Mouse (Mus musculus) spleen, adult 2 months (tissue): ENCODE data around the gene C130032M10Rik. TPM values are rescaled to one million over a fixed set of nuclear protein-coding genes. Genes with fewer than 3 reads are reported as not detected.

ENCODE experiments used
- DNase-seq, 2 experiments: peaks; one replicate each; pipeline versions ENCODE4 v3.0.0 to v3.0.0-alpha.2; 2012 to 2021; ENCODE audit warnings: low spot score in 2 of 2, low read depth in 1 of 2
- H3K27ac ChIP-seq: fragments of 200-500 bp; 2 replicates; pipeline ENCODE4 v1.5.1; 2012; ENCODE audit warnings: low read length, inconsistent platforms; ENCODE audit not compliant: insufficient read depth
- H3K27me3 ChIP-seq: fragments of 200-500 bp; 2 replicates; pipeline ENCODE4 v1.6.1; 2012; ENCODE audit warnings: mild to moderate bottlenecking, moderate library complexity, low read length, inconsistent platforms; ENCODE audit not compliant: control insufficient read depth, insufficient read depth
- H3K36me3 ChIP-seq: fragments of 200-500 bp; 2 replicates; pipeline ENCODE4 v1.6.1; 2012; ENCODE audit warnings: mild to moderate bottlenecking, low read length, inconsistent platforms; ENCODE audit not compliant: control insufficient read depth, insufficient read depth
- H3K4me1 ChIP-seq: fragments of 200-500 bp; 2 replicates; pipeline ENCODE4 v1.6.1; 2011; ENCODE audit warnings: inconsistent platforms; ENCODE audit not compliant: control insufficient read depth, insufficient read depth, insufficient read length
- H3K4me3 ChIP-seq: fragments of 200-500 bp; 2 replicates; pipeline ENCODE4 v1.5.1; 2011; ENCODE audit warnings: mild to moderate bottlenecking, inconsistent platforms; ENCODE audit not compliant: insufficient read depth, insufficient read length; ENCODE audit errors: extremely low read depth
- CTCF ChIP-seq: fragments of 200-500 bp; IDR thresholded peaks from 2 replicates; pipeline ENCODE4 v1.5.1; 2011; ENCODE audit warnings: mild to moderate bottlenecking, inconsistent platforms; ENCODE audit not compliant: insufficient read depth, insufficient read length, insufficient replicate concordance; ENCODE audit errors: extremely low read depth
- POLR2A ChIP-seq: fragments of 200-500 bp; IDR thresholded peaks from 2 replicates; pipeline ENCODE4 v1.6.1; 2011; ENCODE audit warnings: low read depth, low read length, inconsistent platforms
- WGBS: fragments of 180-500 bp; shearing (Covaris S2); methylation state at CpG from one replicate; pipeline ENCODE4 v1.1.7; 2018; 5-methylcytosine and 5-hydroxymethylcytosine counted together
- polyA plus RNA-seq: library from polyadenylated mRNA; depleted of rRNA; stranded (reverse); fragments of >200 nt; gene quantifications from 2 replicates; pipeline ENCODE4 v1.2.3, GENCODE M21; 2012

Gene C130032M10Rik
- polyA plus RNA-seq, 1 experiment: not detected

DNA sequence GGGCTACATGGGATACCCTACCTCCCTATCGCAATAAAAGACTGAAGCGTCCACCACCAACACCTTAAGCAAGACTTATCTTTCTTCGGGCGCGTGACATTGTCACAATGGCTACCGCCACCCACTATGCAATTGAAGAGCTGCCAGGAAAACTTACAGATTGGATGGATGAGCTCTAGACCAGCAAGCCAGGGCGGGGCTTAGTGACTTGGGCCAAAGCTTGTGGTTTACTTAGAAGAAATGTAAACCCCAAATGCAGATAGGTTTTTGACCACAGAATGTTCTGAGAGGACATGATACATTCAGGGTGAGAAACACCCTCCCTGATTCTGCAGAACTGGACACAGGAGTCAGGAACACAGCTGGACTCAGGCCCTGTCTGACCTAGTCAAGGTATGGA lies 14.4 kb upstream of the C130032M10Rik start:
- no peaks in the 10 kb centered on the region for H3K27me3 ChIP-seq
- H3K4me3 ChIP-seq: no peak overlapping the region
- H3K36me3 ChIP-seq: no peaks in the 10 kb centered on the region
- H3K27ac ChIP-seq: no peak overlapping the region
- no peak for DNase-seq
- TF ChIP-seq POLR2A (no peak), CTCF (no peak)
- no peaks in the 10 kb centered on the region for H3K4me1 ChIP-seq
- 75% methylated on average over 7 of the region's 7 CpGs for WGBS

DNA sequence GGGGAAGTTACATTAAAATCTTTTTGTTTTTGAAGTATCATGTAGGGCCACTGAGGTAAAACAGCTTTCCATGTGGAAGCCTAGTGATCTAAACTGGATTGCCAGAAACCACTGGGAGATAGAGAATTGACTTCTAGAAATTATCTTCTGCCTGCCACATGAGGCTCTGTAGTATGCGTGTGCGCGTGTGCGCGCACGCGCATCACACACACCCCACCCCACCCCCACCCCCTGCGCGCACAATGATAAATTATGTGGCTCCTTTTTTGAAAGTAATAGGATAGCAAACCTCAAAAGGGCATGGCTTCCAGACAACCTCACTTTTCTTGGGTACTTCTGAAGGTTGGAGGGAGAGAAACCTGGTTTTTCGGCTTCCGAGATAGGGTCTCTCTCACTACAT lies 13.6 kb upstream of the C130032M10Rik start:
- DNase-seq: no peak
- Histone ChIP-seq H3K27ac (no peak overlapping the region), H3K27me3 (no peaks in the 10 kb centered on the region), H3K4me3 (no peak overlapping the region), H3K4me1 (no peaks in the 10 kb centered on the region), H3K36me3 (no peaks in the 10 kb centered on the region)
- 94% methylated on average over 11 of the region's 11 CpGs for WGBS
- TF ChIP-seq CTCF (no peak), POLR2A (no peak)

DNA sequence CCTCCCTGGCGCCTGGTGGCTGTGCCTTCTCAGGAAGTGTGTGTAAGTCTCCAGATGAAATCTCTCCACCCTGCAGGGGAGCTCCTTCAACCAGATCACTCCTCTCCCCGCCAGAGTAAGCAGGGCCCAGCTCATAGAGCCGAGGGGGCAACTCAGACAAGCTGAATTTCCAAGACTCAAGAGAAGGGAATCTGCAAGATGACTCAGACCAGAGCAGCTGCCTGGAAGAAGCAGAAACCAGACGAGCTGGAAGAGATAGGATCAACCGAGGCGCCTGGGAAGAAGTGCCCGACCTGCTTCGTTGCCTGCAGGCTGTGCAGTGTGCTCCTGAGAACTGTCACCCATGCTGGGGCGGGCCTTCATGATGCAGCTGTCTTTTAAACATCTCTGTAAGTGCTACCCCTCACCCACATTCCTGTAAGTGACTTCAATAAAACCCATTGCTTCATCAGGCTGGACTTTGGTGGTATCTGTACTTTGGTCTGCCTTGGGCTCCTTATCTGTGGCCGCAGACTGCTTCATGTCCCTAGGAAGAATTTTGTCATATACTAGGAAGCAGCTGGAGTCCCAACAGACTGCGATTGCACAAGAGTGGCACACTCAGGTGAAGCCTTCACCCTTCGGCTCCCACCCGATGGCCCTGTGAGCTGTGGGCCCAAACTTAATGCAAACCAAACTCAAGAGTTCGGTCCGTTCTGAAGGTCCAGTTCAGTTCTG lies 12.6 kb upstream of the C130032M10Rik start:
- no peak overlapping the region for H3K27ac ChIP-seq
- no peaks in the 10 kb centered on the region for H3K27me3 ChIP-seq
- no peak overlapping the region for H3K4me3 ChIP-seq
- H3K36me3 ChIP-seq: no peaks in the 10 kb centered on the region
- no peaks in the 10 kb centered on the region for H3K4me1 ChIP-seq
- DNase-seq: no peak
- no peak for TF ChIP-seq POLR2A
- TF ChIP-seq CTCF: no peak
- 78% methylated on average over 15 of the region's 15 CpGs for WGBS

DNA sequence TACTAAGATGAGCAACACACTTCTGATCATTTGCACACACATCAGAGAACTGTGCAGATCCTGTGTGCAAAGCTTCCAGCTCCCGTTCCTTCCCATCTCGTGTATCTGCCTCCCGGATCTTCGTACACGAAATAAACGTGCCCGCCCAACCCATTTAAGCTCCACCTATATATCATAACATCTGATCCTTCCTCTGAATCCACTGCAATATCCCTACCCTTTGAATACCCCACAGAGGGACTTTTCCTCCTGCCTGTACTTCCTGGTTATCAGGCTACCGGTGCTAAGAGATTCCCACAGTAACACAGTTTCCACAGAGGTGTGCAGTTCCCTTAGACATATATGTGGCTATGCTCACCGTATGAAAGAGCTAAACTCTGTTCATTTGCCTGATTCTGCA lies 10.7 kb upstream of the C130032M10Rik start, which contains the start of gene Ccr4:
Gene Ccr4 (minus strand): TSS at position 101 of the 400 bp plus-strand sequence.
- no peak for TF ChIP-seq CTCF
- no peak for TF ChIP-seq POLR2A
- Histone ChIP-seq H3K36me3 (no peaks in the 10 kb centered on the region), H3K27ac (no peak within 1 kb of the TSS), H3K4me1 (peaks cover 2% of the 10 kb centered on the region), H3K4me3 (no peak within 1 kb of the TSS), H3K27me3 (no peaks in the 10 kb centered on the region)
- no peak for DNase-seq
- WGBS: 91% methylated on average over 9 of the region's 9 CpGs

DNA sequence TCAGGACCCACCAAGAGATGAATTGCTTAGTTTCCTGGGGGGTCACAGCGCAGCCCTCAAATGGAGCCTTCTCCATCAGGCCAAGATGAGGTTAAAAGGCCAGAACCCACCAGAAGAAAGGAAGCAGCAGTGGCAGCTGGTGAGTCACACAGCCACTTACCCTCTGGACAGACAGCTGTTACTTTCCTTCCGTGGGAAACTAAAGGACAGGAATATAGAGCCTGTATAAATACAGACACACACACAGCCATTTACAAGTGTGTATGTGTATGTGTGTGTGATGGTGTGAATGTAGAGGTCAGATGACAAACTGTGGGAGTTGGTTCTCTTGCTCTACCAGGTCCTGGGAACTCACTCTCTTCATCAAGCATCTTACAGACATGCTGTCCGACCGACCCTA lies 8.9 kb upstream of the C130032M10Rik start:
- WGBS: 35% methylated on average over 4 of the region's 4 CpGs
- TF ChIP-seq CTCF: no peak
- no peak for TF ChIP-seq POLR2A
- Histone ChIP-seq H3K4me1 (peaks cover 3% of the 10 kb centered on the region), H3K4me3 (no peak overlapping the region), H3K27ac (no peak overlapping the region), H3K36me3 (no peaks in the 10 kb centered on the region), H3K27me3 (no peaks in the 10 kb centered on the region)
- no peak for DNase-seq

DNA sequence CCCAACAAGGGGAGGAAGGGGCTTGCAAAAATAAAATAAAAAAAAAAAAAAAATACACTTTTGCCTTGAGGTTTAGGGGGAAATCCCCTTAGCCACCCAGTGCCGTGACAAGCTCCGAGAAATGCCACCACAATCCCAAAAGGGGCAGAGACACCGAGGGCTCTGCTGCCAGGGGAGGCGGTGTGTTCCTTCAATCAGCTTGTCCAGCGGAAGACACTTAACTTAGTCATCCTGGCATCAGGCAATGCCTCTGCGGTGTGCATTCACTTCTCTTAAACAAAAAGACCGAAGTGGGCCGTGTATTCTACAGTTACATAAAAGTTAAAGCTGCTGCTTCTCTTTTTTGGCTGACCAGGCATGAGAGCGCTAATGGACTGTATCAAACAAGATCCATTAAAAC lies 8.1 kb upstream of the C130032M10Rik start:
- Histone ChIP-seq H3K36me3 (no peaks in the 10 kb centered on the region), H3K4me3 (no peak overlapping the region), H3K27me3 (no peaks in the 10 kb centered on the region), H3K27ac (no peak overlapping the region), H3K4me1 (peaks cover 3% of the 10 kb centered on the region)
- no peak for TF ChIP-seq POLR2A
- no peak for TF ChIP-seq CTCF
- no peak for DNase-seq
- 24% methylated on average over 9 of the region's 9 CpGs for WGBS

DNA sequence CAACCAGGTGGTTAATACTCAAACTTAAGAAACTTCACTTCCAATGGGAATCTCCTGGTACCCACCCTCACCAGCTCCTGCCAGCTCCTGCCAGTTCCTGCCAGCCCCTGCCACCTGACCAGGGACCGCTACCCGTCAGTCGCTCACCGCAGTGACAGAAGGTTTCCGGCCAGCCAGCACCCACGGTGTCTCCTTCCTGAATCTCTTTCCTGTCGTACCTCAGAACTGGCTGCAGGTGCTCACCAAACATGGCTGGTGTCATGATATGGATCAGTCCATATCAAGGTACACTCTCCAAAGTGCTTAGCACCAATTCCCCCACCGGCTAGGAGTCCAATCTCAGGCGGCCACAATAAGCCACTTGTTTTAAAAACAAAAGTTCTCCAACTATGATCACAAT lies 5.7 kb upstream of the C130032M10Rik start:
- TF ChIP-seq CTCF (no peak), POLR2A (no peak)
- H3K27ac ChIP-seq: no peak overlapping the region
- H3K36me3 ChIP-seq: no peaks in the 10 kb centered on the region
- WGBS: 43% methylated on average over 9 of the region's 9 CpGs
- peaks cover 3% of the 10 kb centered on the region for H3K4me1 ChIP-seq
- no peaks in the 10 kb centered on the region for H3K27me3 ChIP-seq
- DNase-seq: no peak
- H3K4me3 ChIP-seq: no peak overlapping the region
